In genomic region chr7:105368521-105368920, GRCm38 (mm10) we compare ENCODE assay signal across 26 mouse cellular contexts. TPM values are rescaled to one million over a fixed set of nuclear protein-coding genes. Genes with fewer than 3 reads are reported as not detected.
DNase-seq lines count a peak whose midpoint lies in the region; ATAC-seq lines count a peak whose summit lies in the region.
"Had no signal": no experiment of that assay in that cellular context is flagged by ENCODE, and none has a peak within 500 bp of the region (broad histone marks: within the 10 kb centered on the region; RNA-seq: fewer than 3 reads in every experiment).

No protein-coding gene starts in this region.

- H3K4me1 ChIP-seq in heart, embryonic 10.5 days = no peaks in the 10 kb centered on the region
- H3K4me1 ChIP-seq in midbrain, embryonic 11.5 days (ENCODE audit: control insufficient read depth, insufficient read depth, low read length) = no peaks in the 10 kb centered on the region
- no peaks in the 10 kb centered on the region for H3K4me1 ChIP-seq in midbrain, embryonic 13.5 days (replicated peaks)
- no peaks in the 10 kb centered on the region for H3K4me1 ChIP-seq in midbrain, embryonic 16.5 days (ENCODE audit: control insufficient read depth, insufficient read depth, low read length)
- H3K4me1 ChIP-seq in midbrain, embryonic 15.5 days = no peaks in the 10 kb centered on the region
- H3K4me1 ChIP-seq: embryonic facial prominence, embryonic 15.5 days; forebrain, embryonic 10.5 days; forebrain, embryonic 12.5 days had no signal

- H3K9me3 ChIP-seq in heart, embryonic 10.5 days = no peaks in the 10 kb centered on the region
- H3K9me3 ChIP-seq in midbrain, embryonic 11.5 days (ENCODE audit: control insufficient read depth, low read length) = no peaks in the 10 kb centered on the region
- no peaks in the 10 kb centered on the region for H3K9me3 ChIP-seq in midbrain, embryonic 13.5 days
- no peaks in the 10 kb centered on the region for H3K9me3 ChIP-seq in midbrain, embryonic 16.5 days (replicated peaks; ENCODE audit: control insufficient read depth, low read length, poor library complexity, severe bottlenecking)
- H3K9me3 ChIP-seq in midbrain, embryonic 15.5 days = no peaks in the 10 kb centered on the region
- H3K9me3 ChIP-seq: embryonic facial prominence, embryonic 15.5 days; forebrain, embryonic 10.5 days; forebrain, embryonic 12.5 days had no signal

- no peaks in the 10 kb centered on the region for H3K27me3 ChIP-seq in heart, embryonic 10.5 days (ENCODE audit: insufficient read depth, poor library complexity, severe bottlenecking)
- no peaks in the 10 kb centered on the region for H3K27me3 ChIP-seq in midbrain, embryonic 11.5 days (ENCODE audit: control insufficient read depth, insufficient read depth, low read length)
- no peaks in the 10 kb centered on the region for H3K27me3 ChIP-seq in midbrain, embryonic 13.5 days
- H3K27me3 ChIP-seq in midbrain, embryonic 16.5 days (ENCODE audit: control insufficient read depth, insufficient read depth, low read depth, low read length) = no peaks in the 10 kb centered on the region
- no peaks in the 10 kb centered on the region for H3K27me3 ChIP-seq in midbrain, embryonic 15.5 days (replicated peaks)
- H3K27me3 ChIP-seq: embryonic facial prominence, embryonic 15.5 days; forebrain, embryonic 12.5 days had no signal

- H3K4me3 ChIP-seq in heart, embryonic 10.5 days = no peak overlapping the region
- no peak overlapping the region for H3K4me3 ChIP-seq in midbrain, embryonic 11.5 days (ENCODE audit: low read depth, low read length)
- no peak overlapping the region for H3K4me3 ChIP-seq in midbrain, embryonic 13.5 days (replicated peaks)
- no peak overlapping the region for H3K4me3 ChIP-seq in midbrain, embryonic 16.5 days (ENCODE audit: low read depth, low read length)
- H3K4me3 ChIP-seq in midbrain, embryonic 15.5 days = no peak overlapping the region
- H3K4me3 ChIP-seq: embryonic facial prominence, embryonic 15.5 days; erythroblast, embryonic 14.5 days; forebrain, embryonic 10.5 days; forebrain, embryonic 12.5 days had no signal

- ATAC-seq in midbrain, embryonic 11.5 days (ENCODE audit: low FRiP score) = 0 out of 2 replicates have a peak, but pooled peaks have one; percentile 27
- no peak for ATAC-seq in midbrain, embryonic 13.5 days
- 0 out of 2 replicates have a peak, but pooled peaks have one; percentile 39 for ATAC-seq in midbrain, embryonic 16.5 days
- no peak for ATAC-seq in midbrain, embryonic 15.5 days (replicated peaks)
- ATAC-seq: forebrain, embryonic 14.5 days; forebrain, embryonic 16.5 days had no signal

- 82% methylated on average over 4 of the region's 4 CpGs for WGBS in heart, embryonic 10.5 days
- WGBS in midbrain, embryonic 11.5 days = 96% methylated on average over 4 of the region's 4 CpGs
- WGBS in midbrain, embryonic 13.5 days = 94% methylated on average over 4 of the region's 4 CpGs
- 94% methylated on average over 4 of the region's 4 CpGs for WGBS in midbrain, embryonic 16.5 days
- 95% methylated on average over 4 of the region's 4 CpGs for WGBS in midbrain, embryonic 15.5 days

- H3K4me2 ChIP-seq in midbrain, embryonic 11.5 days = no peak overlapping the region
- no peak overlapping the region for H3K4me2 ChIP-seq in midbrain, embryonic 13.5 days (replicated peaks)
- no peak overlapping the region for H3K4me2 ChIP-seq in midbrain, embryonic 16.5 days (ENCODE audit: low read length)
- H3K4me2 ChIP-seq in midbrain, embryonic 15.5 days = no peak overlapping the region
- H3K4me2 ChIP-seq: embryonic facial prominence, embryonic 15.5 days; forebrain, embryonic 12.5 days had no signal

- H3K9ac ChIP-seq in midbrain, embryonic 11.5 days (ENCODE audit: low read length) = no peak overlapping the region
- no peak overlapping the region for H3K9ac ChIP-seq in midbrain, embryonic 13.5 days (replicated peaks)
- no peak overlapping the region for H3K9ac ChIP-seq in midbrain, embryonic 16.5 days (ENCODE audit: low read depth, low read length)
- no peak overlapping the region for H3K9ac ChIP-seq in midbrain, embryonic 15.5 days
- H3K9ac ChIP-seq: embryonic facial prominence, embryonic 15.5 days; forebrain, embryonic 12.5 days had no signal

- H3K27ac ChIP-seq in heart, embryonic 10.5 days = no peak overlapping the region
- no peak overlapping the region for H3K27ac ChIP-seq in midbrain, embryonic 11.5 days (ENCODE audit: low read depth, low read length)
- no peak overlapping the region for H3K27ac ChIP-seq in midbrain, embryonic 13.5 days
- no peak overlapping the region for H3K27ac ChIP-seq in midbrain, embryonic 16.5 days (ENCODE audit: low read length)
- H3K27ac ChIP-seq in midbrain, embryonic 15.5 days = no peak overlapping the region
- H3K27ac ChIP-seq: embryonic facial prominence, embryonic 15.5 days; forebrain, embryonic 10.5 days; forebrain, embryonic 12.5 days had no signal

- peak; percentile 85 for DNase-seq in heart, adult 11 months
- DNase-seq in heart, embryonic 10.5 days (ENCODE audit: low spot score) = no peak
- peak; percentile 78 for DNase-seq in midbrain, embryonic 11.5 days (ENCODE audit: low spot score, missing footprints)
- DNase-seq in cerebellum, postnatal 4 days (ENCODE audit: low spot score in 2 of 2) = no peak
- DNase-seq: adrenal gland, adult 2 months; adrenal gland, postnatal 10 days; adrenal gland, postnatal 25 days; cerebellum, adult 11 months; cerebellum, adult 18-20 months; cerebellum, adult 8-10 months; cerebellum, adult 9-11 months; cerebellum, postnatal 14 days; cerebellum, postnatal 36 days had no signal

- H3K36me3 ChIP-seq in heart, embryonic 10.5 days = peaks cover 2% of the 10 kb centered on the region; the same call in 1 of the 2 replicates
- H3K36me3 ChIP-seq in midbrain, embryonic 11.5 days (ENCODE audit: control insufficient read depth, insufficient read depth, low read length) = no peaks in the 10 kb centered on the region; the same call in 1 of the 2 replicates
- H3K36me3 ChIP-seq in midbrain, embryonic 13.5 days = peaks cover 25% of the 10 kb centered on the region
- peaks cover 6% of the 10 kb centered on the region for H3K36me3 ChIP-seq in midbrain, embryonic 16.5 days (ENCODE audit: control insufficient read depth, insufficient read depth, low read length)
- H3K36me3 ChIP-seq in midbrain, embryonic 15.5 days (replicated peaks) = peaks cover 3% of the 10 kb centered on the region

RNA-seq across cellular contexts. Expression of gene Olfr692, which starts 0.5 kb away (rescaled TPM):
- not detected in 2 replicates for polyA plus RNA-seq in heart, embryonic 10.5 days (2016; fragmentation: Nextera tagmentation; extraction: Ambion mirVana)
- not detected in 2 replicates for polyA plus RNA-seq in midbrain, embryonic 11.5 days (2014; fragmentation: Nextera tagmentation; extraction: Ambion mirVana)
- not detected in 2 replicates for polyA plus RNA-seq in midbrain, embryonic 13.5 days (2015; fragmentation: Nextera tagmentation; extraction: Ambion mirVana)
- not detected in 2 replicates for polyA plus RNA-seq in midbrain, embryonic 16.5 days (2015; fragmentation: Nextera tagmentation; extraction: Ambion mirVana)
- polyA plus RNA-seq in midbrain, embryonic 15.5 days (2015; fragmentation: Nextera tagmentation; extraction: Ambion mirVana) = not detected in 2 replicates
- polyA plus RNA-seq: adrenal gland, adult 2 months; brain, embryonic 14.5 days; C2C12; cortical plate, adult 2 months; embryonic facial prominence, embryonic 11.5 days; erythroblast, embryonic 14.5 days; forebrain, embryonic 10.5 days; forebrain, embryonic 12.5 days; forebrain, embryonic 14.5 days; forebrain, embryonic 16.5 days had no signal

RNA-seq across cellular contexts. Expression of gene Gm5901, which starts 6.3 kb away (rescaled TPM):
- polyA plus RNA-seq in heart, embryonic 10.5 days (2016; fragmentation: Nextera tagmentation; extraction: Ambion mirVana) = not detected in 2 replicates
- polyA plus RNA-seq in midbrain, embryonic 11.5 days (2014; fragmentation: Nextera tagmentation; extraction: Ambion mirVana) = not detected in 2 replicates
- polyA plus RNA-seq in midbrain, embryonic 13.5 days (2015; fragmentation: Nextera tagmentation; extraction: Ambion mirVana) = not detected in 2 replicates
- polyA plus RNA-seq in midbrain, embryonic 16.5 days (2015; fragmentation: Nextera tagmentation; extraction: Ambion mirVana) = not detected in 2 replicates
- polyA plus RNA-seq in midbrain, embryonic 15.5 days (2015; fragmentation: Nextera tagmentation; extraction: Ambion mirVana) = not detected in 2 replicates
- polyA plus RNA-seq: adrenal gland, adult 2 months; brain, embryonic 14.5 days; C2C12; cortical plate, adult 2 months; embryonic facial prominence, embryonic 11.5 days; embryonic facial prominence, embryonic 15.5 days; erythroblast, embryonic 14.5 days; forebrain, embryonic 10.5 days; forebrain, embryonic 12.5 days; forebrain, embryonic 14.5 days; forebrain, embryonic 16.5 days had no signal

RNA-seq across cellular contexts. Expression of gene Olfr691, which starts 26.5 kb away (rescaled TPM):
- 0.14 TPM in 1 of 2 replicates, not detected in the other for polyA plus RNA-seq in heart, embryonic 10.5 days (2016; fragmentation: Nextera tagmentation; extraction: Ambion mirVana)
- polyA plus RNA-seq in midbrain, embryonic 11.5 days (2014; fragmentation: Nextera tagmentation; extraction: Ambion mirVana) = 0.07 TPM in 2 replicates
- polyA plus RNA-seq in midbrain, embryonic 13.5 days (2015; fragmentation: Nextera tagmentation; extraction: Ambion mirVana) = 0.13 and 0.21 TPM in 2 replicates
- polyA plus RNA-seq in midbrain, embryonic 16.5 days (2015; fragmentation: Nextera tagmentation; extraction: Ambion mirVana) = 0.19 and 0.21 TPM in 2 replicates
- 0.28 and 0.46 TPM in 2 replicates for polyA plus RNA-seq in midbrain, embryonic 15.5 days (2015; fragmentation: Nextera tagmentation; extraction: Ambion mirVana)
- polyA plus RNA-seq: adrenal gland, adult 2 months; C2C12; embryonic facial prominence, embryonic 11.5 days; erythroblast, embryonic 14.5 days; forebrain, embryonic 12.5 days; forebrain, embryonic 14.5 days had no signal

RNA-seq across cellular contexts. Expression of gene Fam160a2, which starts 31.3 kb away (rescaled TPM):
- 37.6 and 44.4 TPM in 2 replicates for polyA plus RNA-seq in heart, embryonic 10.5 days (2016; fragmentation: Nextera tagmentation; extraction: Ambion mirVana)
- polyA plus RNA-seq in midbrain, embryonic 11.5 days (2014; fragmentation: Nextera tagmentation; extraction: Ambion mirVana) = 25.4 and 30.4 TPM in 2 replicates
- 46.3 and 47.8 TPM in 2 replicates for polyA plus RNA-seq in midbrain, embryonic 13.5 days (2015; fragmentation: Nextera tagmentation; extraction: Ambion mirVana)
- polyA plus RNA-seq in midbrain, embryonic 16.5 days (2015; fragmentation: Nextera tagmentation; extraction: Ambion mirVana) = 43.7 and 50.8 TPM in 2 replicates
- 51.8 and 52.7 TPM in 2 replicates for polyA plus RNA-seq in midbrain, embryonic 15.5 days (2015; fragmentation: Nextera tagmentation; extraction: Ambion mirVana)

RNA-seq across cellular contexts. Expression of gene Olfr690, which starts 34.6 kb away (rescaled TPM):
- polyA plus RNA-seq in heart, embryonic 10.5 days (2016; fragmentation: Nextera tagmentation; extraction: Ambion mirVana) = not detected in 2 replicates
- polyA plus RNA-seq in midbrain, embryonic 11.5 days (2014; fragmentation: Nextera tagmentation; extraction: Ambion mirVana) = not detected in 2 replicates
- polyA plus RNA-seq in midbrain, embryonic 13.5 days (2015; fragmentation: Nextera tagmentation; extraction: Ambion mirVana) = not detected in 2 replicates
- not detected in 2 replicates for polyA plus RNA-seq in midbrain, embryonic 16.5 days (2015; fragmentation: Nextera tagmentation; extraction: Ambion mirVana)
- polyA plus RNA-seq in midbrain, embryonic 15.5 days (2015; fragmentation: Nextera tagmentation; extraction: Ambion mirVana) = not detected in 2 replicates
- polyA plus RNA-seq: adrenal gland, adult 2 months; C2C12; embryonic facial prominence, embryonic 11.5 days; erythroblast, embryonic 14.5 days; forebrain, embryonic 10.5 days; forebrain, embryonic 12.5 days; forebrain, embryonic 14.5 days; forebrain, embryonic 16.5 days had no signal

Comparison
In these comparisons a context has a peak if more than half of its experiments do, and no peak if none do; other contexts are left out.
1. DNase-seq: peak in heart, adult 11 months (single experiment) and midbrain, embryonic 11.5 days (single experiment); none in heart, embryonic 10.5 days (single experiment) and cerebellum, postnatal 4 days (0 of 2).
2. ATAC-seq: peak in midbrain, embryonic 11.5 days (single experiment) and midbrain, embryonic 16.5 days (single experiment); none in midbrain, embryonic 13.5 days (single experiment) and midbrain, embryonic 15.5 days (single experiment).